ENCODE assay signal across 8 mouse cellular contexts in genomic region chr11:98339071-98339501, GRCm38 (mm10). TPM values are rescaled to one million over a fixed set of nuclear protein-coding genes. Genes with fewer than 3 reads are reported as not detected.
A peak's percentile ranks its signal among the peaks of the same experiment; 100 is the strongest.
DNase-seq lines count a peak whose midpoint lies in the region; ATAC-seq lines count a peak whose summit lies in the region.

No protein-coding gene starts in this region.

- peaks cover 20% of the 10 kb centered on the region for H3K4me1 ChIP-seq in heart, embryonic 16.5 days (ENCODE audit: control insufficient read depth, insufficient read depth, low read length)
- 0 out of 2 replicates have a peak, but pooled peaks cover 2% of the 10 kb centered on the region for H3K4me1 ChIP-seq in brown adipose tissue, adult 24 weeks (ENCODE audit: control insufficient read depth, insufficient read depth, insufficient read length, low read length)
- peaks cover 24% of the 10 kb centered on the region; the same call in 1 of the 2 replicates for H3K4me1 ChIP-seq in hindbrain, embryonic 14.5 days (replicated peaks; ENCODE audit: control insufficient read depth, insufficient read depth, low read length)
- peaks cover 40% of the 10 kb centered on the region for H3K4me1 ChIP-seq in midbrain, embryonic 13.5 days (replicated peaks)

- H3K4me3 ChIP-seq in heart, embryonic 16.5 days (ENCODE audit: low read length), result peak overlapping the region; percentile 67
- peak overlapping the region; percentile 48 for H3K4me3 ChIP-seq in brown adipose tissue, adult 24 weeks (ENCODE audit: insufficient read depth, low read depth, low read length)
- peak overlapping the region; percentile 45 for H3K4me3 ChIP-seq in hindbrain, embryonic 14.5 days (replicated peaks; ENCODE audit: low read length)
- H3K4me3 ChIP-seq in midbrain, embryonic 13.5 days (replicated peaks), result peak overlapping the region; percentile 50

- H3K9me3 ChIP-seq in heart, embryonic 16.5 days (replicated peaks; ENCODE audit: control insufficient read depth, low read length), result no peaks in the 10 kb centered on the region
- H3K9me3 ChIP-seq in hindbrain, embryonic 14.5 days (ENCODE audit: control insufficient read depth, low read length), result no peaks in the 10 kb centered on the region
- H3K9me3 ChIP-seq in midbrain, embryonic 13.5 days, result no peaks in the 10 kb centered on the region

- peak overlapping the region; percentile 100 for H3K4me2 ChIP-seq in heart, embryonic 16.5 days (ENCODE audit: low read depth, low read length)
- peak overlapping the region; percentile 92 for H3K4me2 ChIP-seq in hindbrain, embryonic 14.5 days (replicated peaks)
- peak overlapping the region; percentile 85 for H3K4me2 ChIP-seq in midbrain, embryonic 13.5 days (replicated peaks)

- no peak for DNase-seq in heart, postnatal 10 days
- peak; percentile 62 for DNase-seq in hindbrain, embryonic 14.5 days (ENCODE audit: low spot score)
- DNase-seq in ovary, postnatal 14 days (ENCODE audit: low spot score), result no peak
- no peak for DNase-seq in urinary bladder, postnatal 14 days (ENCODE audit: low spot score)
- no peak for DNase-seq in left cerebral cortex, postnatal 4 days

- ATAC-seq in heart, embryonic 16.5 days (replicated peaks; ENCODE audit: extremely low read depth, insufficient read depth, low FRiP score), result no peak
- no peak for ATAC-seq in hindbrain, embryonic 14.5 days (ENCODE audit: low FRiP score)
- ATAC-seq in midbrain, embryonic 13.5 days, result no peak

- no peak overlapping the region for H3K27ac ChIP-seq in heart, embryonic 16.5 days (ENCODE audit: low read length)
- H3K27ac ChIP-seq in brown adipose tissue, adult 24 weeks (replicated peaks; ENCODE audit: low read depth, low read length), result no peak overlapping the region
- peak overlapping the region; percentile 90 for H3K27ac ChIP-seq in hindbrain, embryonic 14.5 days
- H3K27ac ChIP-seq in midbrain, embryonic 13.5 days, result peak overlapping the region; percentile 79

- intact Hi-C loops in heart, postnatal 10 days (cut with DNase I), result no loop called here
- intact Hi-C loops in left cerebral cortex, postnatal 4 days (cut with DNase I), result no loop called here

- H3K27me3 ChIP-seq in heart, embryonic 16.5 days (ENCODE audit: control insufficient read depth, insufficient read depth, low read length), result peaks cover 69% of the 10 kb centered on the region
- H3K27me3 ChIP-seq in hindbrain, embryonic 14.5 days (ENCODE audit: control insufficient read depth, insufficient read depth, low read length), result peaks cover 76% of the 10 kb centered on the region
- peaks cover 90% of the 10 kb centered on the region for H3K27me3 ChIP-seq in midbrain, embryonic 13.5 days

- no peaks in the 10 kb centered on the region for H3K36me3 ChIP-seq in heart, embryonic 16.5 days (ENCODE audit: control insufficient read depth, insufficient read depth)
- H3K36me3 ChIP-seq in hindbrain, embryonic 14.5 days (replicated peaks; ENCODE audit: control insufficient read depth, insufficient read depth), result no peaks in the 10 kb centered on the region
- H3K36me3 ChIP-seq in midbrain, embryonic 13.5 days, result no peaks in the 10 kb centered on the region

- H3K9ac ChIP-seq in heart, embryonic 16.5 days (ENCODE audit: low read length), result peak overlapping the region; percentile 80
- peak overlapping the region; percentile 57 for H3K9ac ChIP-seq in hindbrain, embryonic 14.5 days
- peak overlapping the region; percentile 66 for H3K9ac ChIP-seq in midbrain, embryonic 13.5 days (replicated peaks)

- WGBS in heart, embryonic 16.5 days, result under 1% methylated on average over 19 of the region's 19 CpGs
- WGBS in hindbrain, embryonic 14.5 days, result under 1% methylated on average over 19 of the region's 19 CpGs
- WGBS in midbrain, embryonic 13.5 days, result 2% methylated on average over 19 of the region's 19 CpGs

RNA-seq across cellular contexts. Expression of gene Ppp1r1b, which starts 9.1 kb away (rescaled TPM):
- 74.0 and 75.8 TPM in 2 replicates for polyA plus RNA-seq in heart, embryonic 16.5 days (2015; fragmentation: Nextera tagmentation; extraction: Ambion mirVana)
- total RNA-seq in heart, postnatal 10 days (2021), result 1 to 10 TPM; 2.7 to 4.0 TPM
- polyA plus RNA-seq in brown adipose tissue, adult 24 weeks (2012; ENCODE audit: insufficient read depth, insufficient read length, missing spikeins), result not detected in 2 replicates
- polyA plus RNA-seq in hindbrain, embryonic 14.5 days (2014; fragmentation: Nextera tagmentation; extraction: Ambion mirVana), result 3.0 and 3.3 TPM in 2 replicates
- polyA plus RNA-seq in midbrain, embryonic 13.5 days (2015; fragmentation: Nextera tagmentation; extraction: Ambion mirVana), result 0.73 and 1.9 TPM in 2 replicates
- 10 to 100 TPM; 52.3 to 53.4 TPM for total RNA-seq in left cerebral cortex, postnatal 4 days (2021)

RNA-seq across cellular contexts. Expression of gene Neurod2, which starts 9.6 kb away (rescaled TPM):
- not detected in 2 replicates for polyA plus RNA-seq in heart, embryonic 16.5 days (2015; fragmentation: Nextera tagmentation; extraction: Ambion mirVana)
- total RNA-seq in heart, postnatal 10 days (2021), result not detected
- polyA plus RNA-seq in brown adipose tissue, adult 24 weeks (2012; ENCODE audit: insufficient read depth, insufficient read length, missing spikeins), result not detected in 2 replicates
- polyA plus RNA-seq in hindbrain, embryonic 14.5 days (2014; fragmentation: Nextera tagmentation; extraction: Ambion mirVana), result 21.7 and 25.5 TPM in 2 replicates
- polyA plus RNA-seq in midbrain, embryonic 13.5 days (2015; fragmentation: Nextera tagmentation; extraction: Ambion mirVana), result 6.7 and 9.3 TPM in 2 replicates
- 100 to 1,000 TPM; 125 to 133 TPM for total RNA-seq in left cerebral cortex, postnatal 4 days (2021)

RNA-seq across cellular contexts. Expression of gene Stard3, which starts 19.1 kb away (rescaled TPM):
- 43.0 and 43.2 TPM in 2 replicates for polyA plus RNA-seq in heart, embryonic 16.5 days (2015; fragmentation: Nextera tagmentation; extraction: Ambion mirVana)
- total RNA-seq in heart, postnatal 10 days (2021), result 10 to 100 TPM; 23.9 to 24.5 TPM
- 5.3 and 8.1 TPM in 2 replicates for polyA plus RNA-seq in brown adipose tissue, adult 24 weeks (2012; ENCODE audit: insufficient read depth, insufficient read length, missing spikeins)
- polyA plus RNA-seq in hindbrain, embryonic 14.5 days (2014; fragmentation: Nextera tagmentation; extraction: Ambion mirVana), result 33.9 and 36.8 TPM in 2 replicates
- polyA plus RNA-seq in midbrain, embryonic 13.5 days (2015; fragmentation: Nextera tagmentation; extraction: Ambion mirVana), result 44.5 and 46.9 TPM in 2 replicates
- total RNA-seq in left cerebral cortex, postnatal 4 days (2021), result 10 to 100 TPM; 21.3 to 26.0 TPM

RNA-seq across cellular contexts. Expression of gene Tcap, which starts 44.5 kb away (rescaled TPM):
- polyA plus RNA-seq in heart, embryonic 16.5 days (2015; fragmentation: Nextera tagmentation; extraction: Ambion mirVana), result 175 TPM in 2 replicates
- total RNA-seq in heart, postnatal 10 days (2021), result 100 to 1,000 TPM; 469 to 500 TPM
- 41.6 and 83.6 TPM in 2 replicates for polyA plus RNA-seq in brown adipose tissue, adult 24 weeks (2012; ENCODE audit: insufficient read depth, insufficient read length, missing spikeins)
- polyA plus RNA-seq in hindbrain, embryonic 14.5 days (2014; fragmentation: Nextera tagmentation; extraction: Ambion mirVana), result not detected in 2 replicates
- polyA plus RNA-seq in midbrain, embryonic 13.5 days (2015; fragmentation: Nextera tagmentation; extraction: Ambion mirVana), result 0.23 and 0.28 TPM in 2 replicates
- under 1 TPM; 0.56 to 0.64 TPM for total RNA-seq in left cerebral cortex, postnatal 4 days (2021)

RNA-seq across cellular contexts. Expression of gene Pnmt, which starts 47.2 kb away (rescaled TPM):
- polyA plus RNA-seq in heart, embryonic 16.5 days (2015; fragmentation: Nextera tagmentation; extraction: Ambion mirVana), result 0.37 and 0.39 TPM in 2 replicates
- total RNA-seq in heart, postnatal 10 days (2021), result under 1 TPM in 1 of 2 experiments, not detected in 1; 0.31 TPM
- polyA plus RNA-seq in brown adipose tissue, adult 24 weeks (2012; ENCODE audit: insufficient read depth, insufficient read length, missing spikeins), result not detected in 2 replicates
- 3.0 and 3.4 TPM in 2 replicates for polyA plus RNA-seq in hindbrain, embryonic 14.5 days (2014; fragmentation: Nextera tagmentation; extraction: Ambion mirVana)
- 0.23 TPM in 1 of 2 replicates, not detected in the other for polyA plus RNA-seq in midbrain, embryonic 13.5 days (2015; fragmentation: Nextera tagmentation; extraction: Ambion mirVana)
- total RNA-seq in left cerebral cortex, postnatal 4 days (2021), result 1 to 10 TPM in 1 of 2 experiments, not detected in 1; 1.0 TPM

Comparison
In these comparisons a context has a peak if more than half of its experiments do, and no peak if none do; other contexts are left out.
1. H3K27ac ChIP-seq: peak in hindbrain, embryonic 14.5 days (single experiment) and midbrain, embryonic 13.5 days (single experiment); none in heart, embryonic 16.5 days (single experiment) and brown adipose tissue, adult 24 weeks (single experiment).
2. RNA of gene Ppp1r1b, which starts 9.1 kb away (polyA plus RNA-seq): 74.0 to 75.8 TPM in heart, embryonic 16.5 days; 3.0 to 3.3 TPM in hindbrain, embryonic 14.5 days, 0.73 to 1.9 TPM in midbrain, embryonic 13.5 days and not detected in brown adipose tissue, adult 24 weeks; every median in the first group is over 10 times any median in the second.
3. Peak in every context shown above with its lines, with median percentiles within 50 percentile points of each other: H3K4me2 ChIP-seq, H3K4me3 ChIP-seq and H3K9ac ChIP-seq.